Mouse (Mus musculus): ENCODE measurements around the gene Gm6525.

The Gm6525 gene

DNA sequence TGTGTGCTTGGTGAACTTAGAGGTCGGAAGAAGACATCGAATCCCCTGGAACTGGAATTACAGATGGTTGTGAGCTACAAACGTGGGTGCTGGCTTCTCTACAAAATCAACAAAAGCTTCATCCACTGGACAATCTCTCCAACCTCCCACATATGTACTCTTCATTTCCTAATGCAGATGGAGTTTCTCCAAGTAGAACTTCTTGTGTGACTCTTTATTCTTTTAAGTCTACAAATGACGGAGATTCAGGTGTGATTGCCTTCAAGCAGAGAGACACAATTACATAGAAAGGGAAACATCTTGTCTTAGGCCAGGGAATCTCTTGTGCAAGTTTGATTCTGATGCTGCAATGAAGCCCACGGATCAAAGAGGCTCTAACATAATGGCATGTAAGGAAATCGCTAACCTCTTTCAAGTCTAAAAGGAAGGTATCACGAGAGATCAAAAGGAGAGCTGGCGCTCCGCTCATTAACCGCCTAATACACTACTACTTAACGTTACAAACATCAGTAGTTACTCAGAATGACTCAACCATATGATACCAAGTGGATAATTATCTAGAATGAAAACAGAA is at the start of gene Gm6525:
Gm6525 (plus strand) TSS at position 524 of the 574 bp plus-strand sequence.
- no peak for DNase-seq

DNA sequence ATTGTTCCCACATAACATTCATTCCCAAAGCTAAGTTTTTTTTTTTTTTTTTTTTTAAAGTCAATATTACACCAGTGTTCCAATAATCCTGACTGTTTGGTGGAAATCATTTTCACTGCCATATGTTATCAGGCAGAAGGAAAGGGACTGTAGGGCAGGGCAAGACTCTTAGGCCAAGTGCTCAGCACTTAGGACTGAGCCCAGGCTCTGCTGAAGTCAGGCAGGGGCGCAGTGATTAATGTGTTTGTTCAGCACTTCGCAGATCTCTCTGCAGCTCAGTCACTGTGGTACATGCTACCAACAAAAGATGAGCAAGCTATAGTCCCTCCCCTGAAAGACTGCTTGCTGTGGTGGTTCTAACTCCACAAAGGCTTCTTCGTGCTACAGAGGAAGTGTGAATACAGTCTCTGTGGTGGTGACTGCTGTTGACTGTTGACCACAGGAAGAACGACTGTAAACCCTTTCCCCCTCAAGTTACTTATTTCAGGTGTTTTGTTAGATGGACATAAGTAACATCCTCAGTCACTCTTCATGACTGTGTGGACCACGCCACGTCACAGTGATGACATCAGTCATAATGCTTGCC is 48.1 kb upstream of the Gm6525 start:
- no peak for DNase-seq

DNA sequence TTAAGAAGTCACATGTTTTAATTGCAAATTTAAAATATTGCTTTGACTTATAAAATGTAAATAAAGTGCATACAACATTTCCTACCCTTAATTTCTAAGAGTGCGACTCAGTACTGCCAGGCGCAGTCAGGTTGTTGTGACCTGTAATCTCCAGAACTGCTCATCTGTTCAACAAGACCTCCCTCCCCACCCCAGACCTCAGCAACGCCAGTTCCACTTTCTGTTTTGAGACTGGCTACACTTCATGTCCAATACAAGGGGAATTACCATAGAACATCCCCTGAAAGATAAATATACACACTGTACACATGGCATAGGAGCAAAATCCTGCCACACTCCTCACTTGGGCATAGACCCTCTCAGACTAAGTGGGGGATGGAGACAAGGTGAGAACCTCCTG is 47.2 kb upstream of the Gm6525 start:
- DNase-seq = no peak

DNA sequence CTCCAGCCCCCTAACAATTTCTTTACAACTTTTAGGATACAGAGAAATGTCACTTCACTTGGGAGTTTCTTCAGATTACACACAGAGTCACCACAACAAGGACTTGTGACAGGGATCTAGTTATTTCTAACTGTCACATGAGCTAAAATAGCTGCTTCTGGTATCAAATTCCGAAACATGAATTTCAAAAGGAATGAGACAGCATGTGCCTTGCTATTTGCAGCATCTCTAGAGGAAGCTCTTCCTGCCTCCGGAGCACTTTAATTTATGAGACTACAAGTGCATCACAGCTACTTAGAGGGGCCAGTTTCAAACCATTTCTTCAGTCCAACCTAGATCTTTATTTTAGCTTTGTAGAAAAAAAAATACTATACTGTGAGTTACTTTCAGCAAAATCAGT is 46.5 kb upstream of the Gm6525 start:
- DNase-seq = no peak

DNA sequence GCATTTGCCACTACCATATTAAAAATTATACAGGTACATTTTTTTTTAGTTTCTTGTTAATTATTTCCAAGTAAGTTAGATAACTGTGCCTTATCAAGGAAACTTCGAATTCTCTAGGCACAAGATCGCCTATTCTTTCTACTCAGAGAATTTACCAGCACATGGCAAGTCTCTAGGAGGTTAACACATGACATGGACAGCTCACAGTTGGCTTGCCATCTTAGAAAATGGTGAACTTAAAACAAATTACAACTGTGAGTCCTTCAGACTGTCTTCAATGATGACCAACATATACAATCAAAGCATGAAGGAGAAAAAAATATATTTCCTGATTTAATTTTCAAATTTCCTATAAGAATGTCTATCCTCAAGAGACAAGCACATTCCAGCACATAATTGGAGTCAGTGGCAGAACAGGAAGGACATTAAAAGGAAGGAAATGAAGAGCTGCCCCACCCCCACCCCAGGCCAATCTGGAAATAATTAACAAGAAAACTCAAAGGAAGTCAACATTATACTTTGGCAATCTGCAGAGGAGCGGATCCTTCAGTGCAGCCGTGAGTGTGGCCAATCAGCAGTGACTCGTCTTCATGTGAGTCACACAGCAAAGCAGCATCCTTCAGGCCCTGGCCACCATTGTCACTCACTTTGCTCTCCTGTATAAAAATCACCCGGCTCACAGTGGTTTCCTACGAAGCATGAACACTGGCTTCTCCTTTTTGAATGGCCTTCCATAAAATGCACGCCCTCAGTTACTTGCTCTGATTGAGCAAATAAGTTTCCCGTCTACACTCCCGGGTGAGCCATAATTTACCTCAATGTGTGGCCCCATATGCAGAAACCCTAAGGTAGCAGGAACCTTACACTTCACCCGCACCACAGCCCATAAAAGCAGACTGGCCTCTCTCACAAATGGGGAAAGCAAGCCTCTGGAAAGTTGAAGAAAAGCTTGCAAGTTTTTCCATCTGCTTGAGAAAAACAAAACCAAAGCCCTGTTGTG is 44.7 kb upstream of the Gm6525 start:
- DNase-seq = no peak

DNA sequence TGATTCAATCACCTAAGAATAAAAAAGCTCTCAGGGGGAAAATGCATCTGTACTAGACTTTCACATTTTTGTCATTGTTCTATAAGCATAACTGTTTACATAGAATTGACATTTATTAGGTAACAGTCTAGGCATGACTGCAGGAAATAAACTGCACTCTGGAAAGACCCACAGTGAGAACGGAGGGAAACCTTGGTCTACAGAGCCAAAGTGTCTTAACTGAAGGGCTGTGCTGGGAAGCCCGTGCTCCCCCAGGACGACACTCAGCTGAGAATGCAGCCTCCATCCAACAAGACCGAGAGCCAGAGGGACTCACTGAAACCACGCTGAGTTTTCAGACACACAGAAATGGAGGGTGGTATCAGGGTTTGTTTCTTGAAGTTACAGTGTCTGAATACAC is 43.1 kb upstream of the Gm6525 start:
- no peak for DNase-seq

DNA sequence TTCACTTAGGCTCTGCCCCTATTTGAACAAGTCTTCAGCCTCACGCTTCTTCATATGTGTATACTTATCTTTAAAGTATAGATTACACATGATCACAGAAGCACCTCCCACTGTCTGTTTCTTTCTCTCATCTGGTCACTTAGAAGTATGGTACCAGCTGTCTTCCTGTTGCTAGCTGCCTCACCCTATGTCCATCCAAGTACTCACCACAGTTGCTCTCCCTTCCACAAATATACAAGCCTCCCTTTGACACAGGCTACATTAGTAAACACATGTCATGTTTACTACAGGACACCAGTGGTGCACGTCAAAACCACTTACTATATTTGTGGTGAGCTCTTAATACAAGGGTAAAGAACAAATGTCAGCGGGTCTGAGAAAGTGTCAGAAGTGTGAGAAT is 42.5 kb upstream of the Gm6525 start:
- DNase-seq = no peak

DNA sequence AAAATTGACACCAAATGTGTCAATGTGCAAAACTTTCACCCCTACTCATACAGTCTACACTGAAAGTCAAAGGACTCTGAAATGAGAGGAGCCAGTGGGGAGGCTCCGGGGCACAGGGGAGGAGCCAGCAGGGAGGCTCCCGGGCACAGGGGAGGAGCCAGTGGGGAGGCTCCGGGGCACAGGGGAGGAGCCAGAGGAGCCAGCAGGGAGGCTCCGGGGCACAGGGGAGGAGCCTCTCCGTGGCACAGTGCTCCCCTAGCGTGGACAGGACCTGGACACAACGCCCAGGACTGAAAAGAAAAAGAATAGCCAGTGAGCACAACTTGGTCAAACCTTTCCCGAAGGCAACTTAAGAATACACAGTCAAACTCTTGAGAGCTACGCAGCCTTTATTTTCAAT is 38.5 kb upstream of the Gm6525 start:
- DNase-seq = peak; percentile 37 to 54

DNA sequence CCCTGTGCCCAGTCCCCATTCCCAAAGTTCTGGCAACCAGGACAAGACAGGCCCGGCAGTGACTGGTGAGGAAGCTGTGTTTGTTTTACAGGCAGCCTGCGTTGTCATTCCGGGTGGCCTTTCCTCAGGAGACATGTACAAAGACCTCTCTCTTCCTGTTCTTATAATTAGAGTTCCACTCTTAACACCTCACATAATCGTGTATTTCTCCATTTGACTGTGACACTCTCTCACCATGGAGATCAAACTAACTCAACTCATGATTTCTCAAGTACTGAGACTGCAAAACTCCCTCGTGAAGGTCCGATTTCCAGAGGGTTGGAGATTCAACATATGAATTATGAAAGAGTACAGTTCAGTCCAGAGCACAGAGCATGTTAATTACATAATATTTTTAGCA is 38.0 kb upstream of the Gm6525 start:
- no peak for DNase-seq

DNA sequence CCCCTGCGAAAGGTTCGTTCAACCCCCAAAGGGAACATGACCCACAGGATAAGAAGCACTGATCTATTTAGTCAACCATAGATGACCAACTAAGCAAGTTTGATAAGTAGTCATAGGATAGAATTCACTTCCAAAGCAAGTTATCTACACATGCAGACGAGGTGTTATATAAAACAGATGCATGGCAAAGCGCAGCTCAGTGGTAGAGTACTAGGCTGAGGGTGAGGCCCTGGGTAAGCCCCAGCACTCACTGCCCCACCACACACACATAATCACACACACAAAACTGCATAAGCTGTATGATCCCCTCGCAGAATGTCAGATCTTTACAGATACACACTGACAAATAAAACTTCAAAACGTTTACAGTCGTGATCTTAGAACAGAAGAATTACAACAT is 37.4 kb upstream of the Gm6525 start:
- DNase-seq = no peak

DNA sequence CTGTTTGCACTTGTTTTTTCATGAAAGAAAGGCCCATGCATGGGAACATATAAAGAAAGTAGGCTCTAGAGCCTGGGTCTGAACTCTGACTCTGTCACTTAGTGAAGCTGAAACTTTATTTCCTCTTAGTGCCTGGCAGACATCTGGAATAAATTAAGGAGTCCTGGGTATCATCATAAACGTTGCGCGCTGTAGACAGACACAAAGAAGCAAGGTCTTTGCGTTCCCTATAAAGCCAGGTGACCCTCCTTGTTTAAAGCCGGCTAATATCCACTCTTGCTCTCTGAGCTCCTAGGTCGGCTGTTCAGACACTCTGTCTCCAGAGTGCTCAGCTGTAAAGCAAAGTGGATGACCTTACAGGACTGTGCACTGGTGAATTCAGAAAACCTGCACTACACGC is 33.0 kb upstream of the Gm6525 start:
- DNase-seq = no peak

DNA sequence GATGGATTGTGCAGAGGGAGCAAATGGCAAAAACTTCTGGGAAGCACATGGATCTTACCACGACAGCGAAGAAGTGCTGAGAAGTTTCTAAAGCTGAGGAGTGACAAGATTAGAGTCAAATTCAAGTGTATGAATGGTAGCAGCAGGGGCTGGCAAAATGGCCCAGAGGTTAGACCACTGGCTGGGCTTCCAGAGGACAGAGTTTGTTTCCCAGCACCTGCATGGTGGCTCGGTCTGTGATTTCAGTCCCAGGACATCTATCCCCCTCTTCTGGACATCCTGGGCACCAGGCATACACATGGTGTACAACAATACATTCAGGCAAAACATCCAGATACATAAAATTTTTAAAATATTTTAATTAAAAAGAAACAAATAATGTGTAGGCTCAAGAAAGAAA is 24.1 kb upstream of the Gm6525 start:
- no peak for DNase-seq

DNA sequence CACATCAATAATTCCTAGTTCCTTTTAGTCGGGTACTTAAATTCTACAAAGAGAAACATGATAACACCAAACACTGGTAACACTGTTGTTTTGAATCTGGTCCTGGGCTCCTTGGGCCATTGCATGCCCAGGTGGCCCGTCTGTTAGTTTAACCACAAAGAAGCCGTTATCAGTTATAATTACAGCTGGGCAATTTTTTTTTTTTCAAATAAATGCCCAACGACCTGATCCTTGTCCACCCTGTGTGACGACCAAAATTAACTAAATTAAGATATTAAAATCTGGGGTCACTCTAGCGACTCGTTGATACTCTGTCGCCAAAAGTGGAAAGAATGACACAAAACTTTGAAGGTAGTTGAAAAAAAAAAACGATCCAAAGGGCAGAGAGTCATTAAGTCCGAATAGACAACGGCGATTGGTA is 19.2 kb upstream of the Gm6525 start:
- no peak for DNase-seq

DNA sequence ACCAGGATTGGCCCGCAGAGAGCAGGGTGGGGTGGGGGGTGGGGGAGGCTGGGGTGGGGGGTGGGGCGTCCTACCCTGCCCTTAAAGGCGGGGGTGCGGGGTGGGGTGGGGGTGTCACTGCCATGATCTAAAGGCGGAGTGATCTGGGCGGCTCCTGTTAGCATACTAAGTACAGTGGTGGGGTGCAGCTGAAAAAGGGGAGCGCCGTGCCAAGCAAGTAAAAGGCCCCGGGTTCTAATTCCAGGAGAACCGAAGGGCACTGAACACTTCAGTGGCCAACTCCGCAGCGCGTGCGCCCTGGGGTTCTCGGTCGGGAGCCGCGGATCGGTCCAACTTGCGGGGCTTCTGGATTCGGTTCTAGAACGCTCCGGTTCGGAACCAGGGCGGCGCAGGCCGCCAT is 18.8 kb upstream of the Gm6525 start:
- no peak for DNase-seq

DNA sequence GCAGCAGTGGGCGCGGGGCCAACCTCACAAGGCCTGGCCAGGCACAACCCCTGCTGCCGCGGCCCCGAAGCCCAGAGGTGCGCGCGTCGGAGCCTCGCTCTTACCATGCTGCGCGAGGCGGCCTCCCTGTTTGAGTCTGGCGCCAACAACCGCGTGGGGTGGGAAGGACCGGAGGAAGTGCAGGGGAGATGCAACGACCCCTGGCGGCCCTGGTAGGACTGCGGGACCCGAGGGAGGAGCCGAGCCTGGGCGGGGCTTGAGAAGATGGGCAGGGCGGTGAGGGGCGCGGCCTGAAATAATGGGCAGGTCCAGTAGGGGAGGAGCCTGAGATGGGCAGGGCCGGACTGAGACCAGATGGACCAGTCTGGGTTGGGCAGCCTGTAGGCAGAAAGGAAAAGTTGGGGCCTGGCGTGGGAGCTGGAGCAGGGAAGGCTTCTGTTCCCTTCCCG is 18.3 kb upstream of the Gm6525 start, which contains the start of gene Mnd1:
Mnd1 (minus strand) TSS at position 229 of the 449 bp plus-strand sequence.
- DNase-seq = peak; percentile 97 to 99

DNA sequence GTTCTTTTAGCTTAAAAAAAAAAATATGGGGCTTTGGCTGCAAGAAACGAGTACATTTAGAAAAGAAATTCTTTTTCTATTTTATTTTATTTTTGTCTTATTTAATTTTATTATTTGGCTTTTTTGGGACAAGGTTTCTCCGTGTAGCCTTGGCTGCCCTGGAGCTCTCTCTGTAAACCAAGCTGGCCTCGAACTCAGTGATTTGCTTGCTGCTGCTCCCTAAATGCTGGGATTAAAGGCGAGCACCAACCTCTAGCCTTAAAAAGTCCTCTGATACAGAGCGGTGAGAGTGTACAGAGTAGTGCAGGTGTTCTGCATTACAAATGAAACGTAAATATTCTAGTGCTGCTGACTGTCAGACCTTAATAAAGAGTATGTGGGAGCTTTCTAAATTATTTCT is 17.8 kb upstream of the Gm6525 start:
- no peak for DNase-seq

DNA sequence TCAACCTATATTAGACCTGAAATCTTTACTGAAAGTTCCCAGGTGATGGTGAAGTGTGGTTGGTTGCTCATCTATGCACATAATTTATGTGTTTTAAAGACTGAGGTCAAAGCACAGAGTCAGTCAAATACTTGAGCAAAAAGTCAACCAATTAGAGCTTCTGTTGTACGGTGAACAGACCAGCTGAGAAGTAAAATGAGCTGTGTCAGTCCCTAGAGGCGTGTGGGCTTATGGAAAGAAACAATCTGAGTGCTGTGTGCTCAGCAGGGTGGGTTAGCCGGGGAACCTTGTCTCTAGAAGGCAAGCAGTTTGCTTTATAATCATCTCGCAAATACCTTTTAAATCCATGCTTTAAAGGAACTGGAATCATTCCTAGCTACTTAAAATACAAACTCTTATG is 16.9 kb upstream of the Gm6525 start:
- DNase-seq = no peak

DNA sequence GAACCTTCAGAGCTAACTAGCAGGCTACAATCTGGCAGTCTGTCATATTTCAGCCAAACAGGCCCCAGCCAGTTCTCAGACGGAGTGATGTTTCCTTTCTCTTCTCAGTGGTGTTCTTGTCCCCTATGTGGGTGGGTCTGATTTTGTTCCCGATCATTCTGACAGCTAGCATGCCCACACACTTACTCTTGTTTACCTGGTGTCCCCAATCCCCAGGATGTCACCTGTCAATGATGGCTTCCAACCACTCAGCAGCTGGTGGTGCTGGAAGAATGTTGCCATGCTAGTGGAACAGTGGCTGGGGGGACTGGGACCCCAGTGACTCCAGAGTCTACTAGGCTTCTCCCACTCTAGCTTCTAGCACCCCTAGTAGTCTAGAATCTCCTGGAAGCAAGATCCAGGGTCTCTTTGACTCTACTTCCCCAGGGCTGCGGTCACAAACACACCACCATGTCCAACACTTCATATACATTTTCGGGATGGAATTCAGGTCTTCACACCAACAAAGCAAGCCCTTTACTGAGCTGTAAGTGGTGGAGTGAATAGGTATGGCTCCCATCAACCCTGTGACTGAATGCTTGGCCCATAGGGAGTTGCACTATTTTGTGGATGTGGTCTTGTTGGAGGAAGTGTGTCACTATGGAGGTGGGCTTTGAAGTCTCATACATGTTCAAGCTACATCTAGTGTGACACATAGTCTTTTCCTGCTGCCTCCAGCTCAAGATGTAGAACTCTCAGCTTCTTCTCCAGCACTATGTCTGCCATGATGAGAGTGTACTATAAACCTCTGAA is 16.1 kb upstream of the Gm6525 start:
- DNase-seq = no peak

DNA sequence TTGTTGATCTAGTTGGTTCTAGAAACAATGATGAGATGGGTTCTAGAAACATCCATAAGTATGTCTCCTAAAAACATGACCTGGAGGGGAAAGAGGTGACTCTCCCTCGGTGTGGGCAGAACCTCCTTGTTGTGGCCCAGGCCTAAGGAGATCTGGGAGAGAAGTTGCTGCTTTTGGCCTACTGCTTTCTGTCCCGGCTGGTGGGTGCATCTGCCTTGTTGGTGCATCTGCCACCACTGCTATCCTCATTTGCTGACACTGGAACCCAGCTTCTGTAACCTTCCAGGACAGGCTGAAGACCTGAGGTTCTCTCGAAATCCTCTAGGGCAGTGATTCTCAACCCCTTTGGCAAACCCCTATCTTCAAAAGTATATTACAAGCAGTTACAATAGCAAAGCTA is 8.5 kb upstream of the Gm6525 start:
- no peak for DNase-seq

DNA sequence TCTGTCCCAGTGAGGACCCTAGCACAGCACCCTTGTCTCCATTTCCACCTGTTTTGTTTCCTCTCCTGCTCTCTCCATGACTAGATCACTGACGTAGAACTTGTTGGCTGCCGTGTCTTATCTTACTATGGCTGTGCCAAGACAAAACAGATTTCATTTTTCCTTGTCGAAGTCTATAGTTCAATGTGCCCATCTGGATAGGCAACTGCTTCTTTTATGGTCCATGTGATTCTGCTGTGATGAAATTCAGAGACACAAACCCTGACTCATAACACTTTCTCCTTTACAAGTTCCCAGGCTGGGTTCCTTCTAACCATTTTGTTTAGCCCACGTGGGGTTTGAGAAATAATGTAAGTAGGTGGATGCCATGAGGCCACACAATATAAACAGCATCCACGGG is 7.8 kb upstream of the Gm6525 start:
- no peak for DNase-seq

DNA sequence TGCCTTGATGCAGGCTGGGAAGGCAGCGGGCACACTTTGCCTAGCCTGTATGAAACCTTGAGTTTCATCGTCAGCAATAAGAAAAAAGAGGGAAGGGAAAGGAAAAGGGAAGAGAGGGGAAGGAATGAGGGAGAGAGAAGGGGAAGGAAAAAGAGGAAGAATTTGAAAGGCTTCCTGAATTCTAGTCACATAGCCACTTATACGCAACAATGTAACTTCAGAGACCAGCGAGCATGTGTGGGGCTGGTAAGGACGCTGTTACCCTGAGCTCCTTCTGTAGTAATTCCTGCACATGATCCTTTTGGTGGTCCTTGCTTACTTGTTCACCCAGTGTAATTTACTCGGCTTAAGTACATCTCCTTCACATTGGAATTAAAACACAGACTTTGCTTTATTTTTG is 5.0 kb upstream of the Gm6525 start:
- DNase-seq = no peak

DNA sequence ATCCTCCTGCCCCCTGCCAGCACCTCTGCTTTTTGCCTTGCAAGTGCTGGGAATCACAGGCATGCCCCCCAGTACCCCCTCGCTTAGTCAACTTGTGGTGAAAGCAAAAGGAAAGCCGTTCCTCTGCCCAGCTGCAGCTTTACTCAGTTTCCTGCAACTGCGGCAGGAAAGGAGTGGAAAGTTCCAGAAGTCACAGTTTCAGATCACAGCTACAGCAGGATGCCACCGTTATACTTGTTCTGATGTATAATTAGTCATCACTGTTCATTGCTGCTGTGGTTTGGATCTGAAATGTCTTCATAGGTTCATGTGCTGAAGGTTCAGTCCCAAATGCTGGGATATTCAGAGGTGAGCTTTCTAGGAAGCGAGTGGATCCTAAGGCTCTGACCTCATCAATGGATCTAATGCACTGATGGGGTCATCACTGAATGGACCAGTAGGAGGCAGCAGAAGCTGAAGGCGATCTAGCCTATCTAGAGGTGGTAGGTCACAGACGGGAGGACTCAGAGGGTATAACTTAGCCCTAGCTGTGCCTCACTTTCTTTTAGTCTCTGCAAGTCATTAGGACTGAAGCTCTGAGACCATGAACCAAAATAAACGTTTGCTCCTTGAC is 4.4 kb upstream of the Gm6525 start:
- DNase-seq = no peak

DNA sequence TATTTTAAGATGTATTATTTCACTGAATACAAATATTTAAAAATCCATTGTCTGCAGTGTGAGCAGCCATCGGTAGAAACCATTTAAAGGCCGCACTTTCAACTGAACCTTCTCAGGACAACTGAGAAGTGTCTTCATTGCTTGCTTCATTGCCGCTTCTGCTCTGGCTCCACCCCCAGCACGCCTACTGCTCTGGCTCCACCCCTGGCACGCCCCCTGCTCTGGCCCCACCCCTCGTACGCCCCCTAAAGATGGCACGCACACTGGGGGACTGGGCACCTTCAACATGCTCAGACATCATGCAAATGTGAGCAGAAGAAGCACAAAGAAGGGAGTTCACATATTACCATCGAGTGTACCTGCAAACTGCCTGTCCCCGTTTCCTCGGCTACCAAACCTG is 1.5 kb upstream of the Gm6525 start:
- DNase-seq = no peak

All from kidney, adult 8-10 months (tissue).